Mouse (Mus musculus) testis, postnatal 14 days (tissue): ENCODE results near the gene Rdh13.
A peak's percentile ranks its signal among the peaks of the same experiment; 100 is the strongest.
"Not testable (repeated sequence)": the region's sequence is repeated elsewhere in the genome, so short reads cannot be mapped to it uniquely, and the experiment has no call there.

ENCODE experiments used
- DNase-seq: peaks from one replicate; pipeline ENCODE4 v3.0.0; 2021; ENCODE audit warnings: low spot score

Rdh13 gene

DNA sequence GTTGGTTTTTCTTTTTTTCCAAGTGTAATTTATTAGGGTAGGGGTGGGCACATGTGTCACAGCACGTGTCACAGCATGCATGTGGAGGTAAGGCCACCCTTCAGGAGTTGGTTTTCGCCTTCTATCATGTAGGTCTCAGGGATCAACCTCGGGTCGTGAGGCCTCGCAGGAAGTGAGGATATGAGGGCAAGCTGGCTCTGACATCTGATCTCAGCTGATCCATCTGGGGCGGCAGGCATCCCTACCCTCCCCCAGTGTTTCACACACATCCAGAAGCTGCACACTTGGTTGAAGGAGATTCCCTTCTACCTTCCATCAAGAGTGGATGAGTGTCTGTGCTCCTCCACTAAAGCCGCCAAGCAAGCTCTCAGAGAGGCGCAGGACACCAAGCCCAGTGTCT, 13.4 kb downstream of the Rdh13 start:
- DNase-seq = no peak

DNA sequence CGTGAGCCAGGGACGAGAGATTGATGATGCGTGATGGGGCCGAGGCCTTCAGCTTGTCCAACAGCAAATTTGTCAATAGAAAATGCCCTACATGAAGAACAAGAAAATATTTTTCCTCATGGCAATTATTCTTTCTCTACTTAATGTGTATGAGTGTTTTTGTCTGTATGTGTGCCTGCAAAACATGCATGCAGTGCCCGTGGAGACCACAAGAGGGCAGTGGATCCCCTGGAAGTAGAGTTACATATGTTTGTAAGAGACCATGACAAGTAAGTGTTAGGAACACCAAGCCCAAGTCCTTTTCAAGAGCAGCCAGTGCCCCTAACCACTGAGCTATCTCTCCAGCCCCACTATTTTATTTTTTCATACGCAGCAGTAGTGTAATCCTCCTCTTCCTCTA, 13.9 kb downstream of the Rdh13 start:
- peak; percentile 39 for DNase-seq

DNA sequence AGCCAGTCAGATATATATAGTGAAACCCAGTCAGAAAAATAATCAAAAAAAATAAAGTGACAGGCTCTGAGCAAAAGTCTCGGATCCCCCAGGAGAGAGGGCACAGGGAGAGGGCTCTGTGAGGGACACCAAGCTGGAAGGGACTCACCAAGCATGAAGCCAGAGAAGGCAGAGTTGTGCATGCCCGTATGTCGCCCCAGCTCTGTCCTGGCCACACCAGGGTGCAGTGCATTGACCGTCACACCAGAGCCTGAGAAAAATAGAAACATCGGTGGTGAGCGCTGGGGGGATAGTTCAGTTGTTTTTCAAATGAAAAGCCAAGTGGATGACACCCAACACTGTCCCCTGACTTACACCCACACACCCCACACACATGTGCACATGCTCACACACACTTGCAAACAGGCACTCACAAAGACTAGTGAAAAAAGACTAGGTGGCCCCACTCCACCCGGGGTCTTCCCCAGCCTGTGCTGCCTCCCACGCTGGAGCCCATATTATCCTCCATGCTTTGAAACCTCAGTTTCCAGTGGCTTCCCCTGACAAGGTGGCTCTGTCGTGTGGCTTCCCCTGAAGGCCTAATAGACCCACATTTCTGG, 15.1 kb downstream of the Rdh13 start:
- no peak for DNase-seq

DNA sequence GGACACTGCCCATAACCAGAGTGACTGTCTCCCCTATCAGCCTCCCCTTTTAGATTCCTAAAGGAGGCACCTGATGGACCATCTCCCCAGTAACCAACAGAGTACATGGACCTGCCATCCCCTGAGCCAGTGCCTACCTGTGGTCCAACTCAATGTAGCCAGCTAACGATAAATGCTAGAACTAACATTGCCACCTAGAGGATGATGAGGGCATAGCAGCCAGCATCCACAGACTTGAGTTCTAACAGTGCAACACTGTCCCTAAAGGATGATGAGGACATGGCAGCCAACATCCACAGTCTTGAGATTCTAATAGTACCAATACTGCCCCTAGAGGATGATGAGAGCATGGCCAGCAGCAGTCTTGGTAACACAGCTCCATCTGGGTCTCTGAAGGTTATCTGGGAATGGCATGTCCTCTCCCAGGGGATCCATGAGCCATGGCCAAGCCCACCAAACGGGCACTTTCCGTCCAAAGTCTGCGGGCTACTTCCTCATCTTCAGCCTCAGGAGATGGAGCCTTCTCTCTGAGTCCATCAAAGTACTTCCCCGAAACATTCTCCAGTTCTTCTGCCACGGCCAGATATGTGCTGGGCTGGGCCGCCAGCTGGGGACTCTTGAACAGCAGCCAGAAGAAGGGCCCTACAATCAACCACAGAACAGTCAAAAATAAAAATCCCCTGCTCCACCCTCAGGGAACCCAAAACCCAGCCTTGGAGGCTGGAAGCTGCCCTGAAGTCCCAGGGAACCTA, 18.1 kb downstream of the Rdh13 start:
- DNase-seq = peak; percentile 77

DNA sequence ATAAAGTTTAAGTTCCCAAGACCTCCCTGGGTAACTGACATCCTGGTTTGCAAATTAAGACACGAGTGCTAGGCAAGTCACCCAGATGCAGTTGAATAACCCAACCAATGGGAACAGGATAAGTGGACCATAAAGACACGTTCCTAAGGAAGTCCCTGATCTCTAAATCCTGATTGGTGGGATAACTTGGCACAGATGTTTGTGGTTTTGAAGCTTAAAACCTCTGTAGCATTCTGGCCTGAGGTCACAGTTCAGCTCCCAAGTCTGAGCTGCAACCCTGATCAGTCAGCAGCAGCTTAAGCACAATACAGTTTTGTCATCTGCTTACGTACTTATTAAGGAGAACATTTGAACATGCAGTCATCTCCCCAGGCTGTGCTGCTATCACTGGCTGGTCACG, 25.2 kb downstream of the Rdh13 start:
- DNase-seq = no peak

DNA sequence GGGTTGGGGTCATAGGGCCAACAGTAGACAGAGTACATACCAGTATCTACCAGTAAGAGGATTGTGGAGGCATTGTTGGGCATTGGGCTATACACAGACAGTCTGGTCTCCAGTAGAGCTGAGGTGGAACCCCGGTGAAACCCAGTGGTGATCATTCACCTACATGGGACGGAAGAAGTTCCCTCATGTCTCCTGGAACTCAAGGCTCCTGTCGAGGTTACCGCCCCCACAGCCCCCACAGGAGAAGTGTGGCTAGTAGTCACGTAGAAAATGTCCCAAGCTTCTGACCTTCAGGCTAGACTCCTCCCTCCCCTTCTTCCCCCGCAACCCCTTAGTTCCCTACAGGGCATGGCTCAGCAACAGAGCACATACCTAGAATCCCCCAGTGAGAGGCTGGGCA, 25.8 kb downstream of the Rdh13 start:
- DNase-seq = no peak

DNA sequence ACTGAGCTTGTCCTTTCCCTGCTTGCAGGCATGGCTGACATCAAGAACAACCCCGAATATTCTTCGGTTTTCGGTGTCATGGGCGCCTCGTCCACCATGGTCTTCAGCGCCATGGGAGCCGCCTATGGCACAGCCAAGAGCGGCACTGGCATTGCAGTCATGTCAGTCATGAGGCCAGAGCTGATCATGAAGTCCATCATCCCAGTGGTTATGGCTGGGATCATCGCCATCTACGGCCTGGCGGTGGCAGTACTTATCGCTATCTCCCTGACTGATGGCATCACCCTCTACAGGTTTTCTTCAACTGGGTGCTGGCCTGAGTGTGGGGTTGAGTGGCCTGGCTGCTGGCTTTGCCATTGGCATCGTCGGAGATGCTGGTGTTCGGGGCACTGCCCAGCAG, 33.0 kb downstream of the Rdh13 start:
- DNase-seq = not testable (repeated sequence)

DNA sequence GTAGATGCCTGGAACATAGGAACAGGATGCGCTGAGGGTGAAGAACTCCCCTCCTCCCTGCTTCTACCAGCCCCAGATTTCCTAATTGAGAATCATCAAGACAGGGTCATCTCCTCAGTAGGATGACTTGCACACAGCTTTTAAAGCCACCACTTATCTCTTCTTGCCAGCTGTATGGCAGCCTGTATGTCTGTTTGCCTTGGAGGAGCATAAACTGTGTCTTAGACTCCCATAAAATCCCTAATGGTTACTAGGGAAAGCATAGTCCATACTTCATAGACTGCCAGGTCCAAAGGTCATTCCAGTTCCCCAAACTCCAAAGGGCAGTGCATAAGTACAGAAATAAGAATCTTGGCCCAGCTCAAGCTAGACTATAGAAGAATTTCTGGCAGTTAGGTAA, 47.7 kb downstream of the Rdh13 start, which contains the start of gene Gp6:
TSS of gene Gp6 (minus strand) at position 15 of the 400 bp plus-strand sequence.
- no peak for DNase-seq
